Mouse (Mus musculus): ENCODE measurements around the gene Cadps.

Gene Cadps

DNA sequence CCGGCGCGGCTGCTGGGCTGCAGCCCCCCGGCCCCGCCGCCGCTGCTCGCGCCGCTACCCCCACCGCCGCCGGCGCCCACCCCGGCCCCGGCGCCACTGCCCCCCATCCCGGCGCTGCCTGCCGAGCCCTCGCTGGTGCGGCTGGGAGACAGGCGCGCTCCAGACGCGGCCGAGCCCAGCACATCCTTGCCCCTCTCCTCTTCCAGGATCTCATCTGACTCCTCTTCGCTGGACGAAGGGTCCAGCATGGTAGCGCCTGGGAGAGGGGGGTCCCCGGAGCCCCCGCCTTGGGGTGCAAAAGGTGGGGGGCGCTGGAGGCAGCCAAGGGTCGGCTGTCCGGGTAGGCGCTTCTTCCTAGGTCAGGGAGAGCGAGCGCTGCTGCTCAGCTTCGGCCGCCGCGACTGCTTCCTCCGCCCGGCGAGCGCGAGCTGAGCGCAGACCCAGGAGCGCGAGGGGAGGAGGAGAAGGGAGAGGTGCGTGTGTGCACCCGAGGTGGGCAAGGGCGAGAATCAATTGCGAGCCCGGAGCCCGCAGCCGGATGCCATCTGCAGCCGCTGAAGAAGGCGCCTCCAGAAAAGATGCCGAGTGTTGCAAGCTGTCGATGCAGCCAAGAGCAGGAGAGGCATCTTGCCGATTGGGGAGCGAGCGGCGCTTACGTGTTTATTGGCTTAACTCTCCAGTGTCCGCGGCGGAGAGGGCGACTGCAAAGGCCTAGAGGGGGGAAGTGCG, at the start of gene Cadps:
TSS of gene Cadps (minus strand) at position 589 of the 729 bp plus-strand sequence.
- DNase-seq (ENCODE audit: low spot score in 2 of 2), result peak; percentile 64 to 75

DNA sequence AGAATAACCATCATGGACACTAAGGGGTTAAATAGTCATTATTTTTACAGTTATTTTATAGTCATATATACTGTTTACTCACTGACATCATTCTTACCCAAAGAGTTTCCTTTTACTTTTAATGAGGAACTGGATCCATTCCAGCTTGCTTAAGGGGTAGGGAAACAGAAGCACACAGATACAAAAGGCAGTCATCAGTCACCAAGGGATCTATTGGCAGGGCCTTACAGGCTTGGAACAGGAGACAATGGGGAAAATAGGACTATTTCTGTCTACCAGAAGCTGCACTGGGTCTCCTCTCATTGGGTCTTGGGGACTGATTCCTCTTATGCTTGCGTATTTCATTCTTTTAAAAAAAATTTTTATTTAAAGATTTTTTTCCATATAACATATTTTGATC, 46.7 kb upstream of the Cadps start:
- no peak for DNase-seq (ENCODE audit: low spot score in 2 of 2)

DNA sequence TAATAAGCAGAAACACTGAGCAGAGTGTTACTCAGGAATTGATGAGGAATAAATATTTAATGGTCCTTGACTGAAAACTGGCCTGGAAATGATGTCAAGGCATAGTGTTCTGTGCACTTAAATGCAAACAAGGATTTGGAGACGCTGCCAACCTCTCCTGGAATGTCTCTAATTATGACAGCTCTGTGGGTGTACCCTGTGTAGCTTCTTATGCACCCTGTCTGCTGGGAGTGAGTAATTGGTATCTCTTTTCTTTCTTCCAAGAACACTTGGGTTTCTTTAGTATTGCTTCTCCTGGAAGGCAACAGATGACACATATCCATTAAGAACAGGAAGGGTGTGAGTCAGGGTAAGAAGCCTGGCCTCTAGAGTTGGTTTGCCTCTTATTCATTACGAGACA, 42.4 kb upstream of the Cadps start:
- DNase-seq (ENCODE audit: low spot score in 2 of 2), result no peak

DNA sequence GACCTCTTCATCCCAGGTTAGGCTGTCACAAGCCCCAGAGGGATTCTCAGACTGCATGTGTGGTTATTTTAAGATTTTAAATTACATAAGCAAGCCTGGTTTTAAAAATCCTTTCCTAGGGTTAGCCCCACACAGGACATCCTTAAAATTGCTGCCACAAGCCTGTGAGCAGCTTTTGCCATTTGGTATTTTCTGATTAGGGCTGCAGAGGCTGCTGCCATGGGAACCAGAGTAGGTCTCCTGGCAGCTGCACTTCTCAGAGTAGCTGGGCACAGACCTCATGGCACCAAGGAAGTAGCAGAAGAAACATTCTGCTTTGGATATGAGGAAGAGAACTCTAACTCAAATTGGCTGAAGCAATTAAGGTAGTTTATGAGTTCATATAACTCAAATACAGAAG, 21.0 kb upstream of the Cadps start:
- DNase-seq (ENCODE audit: low spot score in 2 of 2), result no peak

DNA sequence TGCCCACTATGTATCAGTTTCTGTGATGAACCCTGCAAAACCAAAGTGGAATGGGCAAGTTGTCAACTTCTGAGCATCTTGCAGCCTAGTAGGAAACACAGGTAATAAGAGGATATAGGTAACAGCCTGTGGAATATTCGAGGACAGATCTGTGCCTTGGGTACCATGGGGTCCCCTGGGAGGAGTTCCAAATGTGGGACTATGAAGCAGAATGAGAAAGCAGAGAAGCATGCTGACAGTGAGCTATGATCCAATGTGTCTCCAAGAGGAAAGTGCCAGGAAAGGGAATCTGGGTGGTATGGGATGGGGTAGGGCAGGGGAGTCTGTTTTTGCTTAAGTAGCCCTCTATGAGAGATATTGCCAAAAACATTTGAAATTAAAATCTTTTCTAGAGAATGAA, 16.6 kb upstream of the Cadps start:
- no peak for DNase-seq (ENCODE audit: low spot score in 2 of 2)

DNA sequence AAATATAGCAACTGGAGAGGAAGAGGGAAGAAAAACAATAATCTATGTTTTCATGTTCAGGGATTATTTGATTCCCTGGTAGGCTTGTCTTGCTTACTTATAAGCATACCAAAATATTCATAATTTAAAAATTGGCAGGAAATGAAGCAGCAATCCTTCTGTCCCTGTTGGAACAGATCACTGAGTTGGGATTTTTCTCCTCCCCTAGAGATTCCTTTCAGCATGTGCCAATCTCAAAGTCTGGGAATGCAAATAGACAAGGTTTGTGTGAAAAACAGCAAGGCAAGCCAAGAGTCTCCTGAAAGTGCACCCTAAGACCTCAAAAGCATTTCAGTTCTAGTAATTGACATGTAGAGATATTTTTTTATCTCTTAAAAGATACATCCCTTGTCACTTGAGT, 16.1 kb upstream of the Cadps start:
- no peak for DNase-seq (ENCODE audit: low spot score in 2 of 2)

DNA sequence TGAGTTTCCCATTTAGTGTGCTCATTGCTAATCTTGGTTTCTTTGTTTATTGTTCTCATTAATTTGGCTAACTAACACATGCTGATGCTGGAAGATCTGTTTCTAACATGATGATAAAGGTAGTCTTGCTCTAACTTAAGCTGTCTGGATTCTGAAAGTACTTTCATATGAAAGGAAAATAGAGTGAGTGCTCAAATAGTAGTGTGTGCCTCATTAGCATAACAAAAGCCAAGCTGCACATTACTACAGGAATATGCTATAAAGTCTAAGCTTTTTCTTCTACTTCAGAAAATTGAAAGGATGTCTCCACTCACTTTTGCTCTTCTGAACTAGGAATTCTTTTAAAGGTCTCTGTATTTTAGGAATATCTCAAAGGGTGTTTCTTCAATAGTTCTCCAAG, 15.4 kb upstream of the Cadps start:
- no peak for DNase-seq (ENCODE audit: low spot score in 2 of 2)

DNA sequence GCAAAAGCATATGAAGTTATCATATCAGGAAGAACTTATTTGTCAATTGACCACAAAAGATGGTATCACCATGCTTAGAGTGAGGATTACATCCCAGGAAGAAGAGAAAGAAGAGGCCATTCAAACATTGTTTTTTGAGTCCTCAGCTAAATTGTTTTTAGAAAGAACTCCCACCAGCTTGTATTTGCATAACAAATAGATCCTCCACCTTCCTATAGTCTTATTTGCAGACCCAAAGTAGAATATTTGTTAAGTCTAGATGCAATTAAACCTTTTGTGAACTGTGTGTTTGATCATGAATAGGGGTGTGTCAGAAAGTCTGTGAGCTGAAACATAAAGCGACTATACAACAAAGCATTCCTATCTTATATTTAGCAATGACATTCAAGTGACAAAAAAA, 15.0 kb upstream of the Cadps start:
- no peak for DNase-seq (ENCODE audit: low spot score in 2 of 2)

DNA sequence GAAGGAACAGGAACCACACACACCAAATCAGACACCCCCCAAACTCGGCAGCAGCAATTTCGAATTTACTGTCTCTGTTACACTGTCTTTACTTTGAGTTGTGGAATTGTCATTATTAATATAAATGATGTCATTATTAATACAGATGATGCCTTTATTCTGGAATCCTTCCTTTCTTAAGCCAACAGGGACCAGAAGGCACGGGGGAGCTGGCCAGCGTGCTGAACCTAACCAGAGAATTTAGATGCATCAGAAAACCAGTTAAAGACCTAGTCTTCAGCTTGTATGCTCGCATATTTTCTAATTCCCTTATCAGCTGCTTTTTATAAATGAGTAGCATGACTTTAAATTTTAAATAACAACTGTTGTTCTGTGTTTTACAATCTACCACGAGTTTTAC, 902 bp upstream of the Cadps start:
- no peak for DNase-seq (ENCODE audit: low spot score in 2 of 2)

DNA sequence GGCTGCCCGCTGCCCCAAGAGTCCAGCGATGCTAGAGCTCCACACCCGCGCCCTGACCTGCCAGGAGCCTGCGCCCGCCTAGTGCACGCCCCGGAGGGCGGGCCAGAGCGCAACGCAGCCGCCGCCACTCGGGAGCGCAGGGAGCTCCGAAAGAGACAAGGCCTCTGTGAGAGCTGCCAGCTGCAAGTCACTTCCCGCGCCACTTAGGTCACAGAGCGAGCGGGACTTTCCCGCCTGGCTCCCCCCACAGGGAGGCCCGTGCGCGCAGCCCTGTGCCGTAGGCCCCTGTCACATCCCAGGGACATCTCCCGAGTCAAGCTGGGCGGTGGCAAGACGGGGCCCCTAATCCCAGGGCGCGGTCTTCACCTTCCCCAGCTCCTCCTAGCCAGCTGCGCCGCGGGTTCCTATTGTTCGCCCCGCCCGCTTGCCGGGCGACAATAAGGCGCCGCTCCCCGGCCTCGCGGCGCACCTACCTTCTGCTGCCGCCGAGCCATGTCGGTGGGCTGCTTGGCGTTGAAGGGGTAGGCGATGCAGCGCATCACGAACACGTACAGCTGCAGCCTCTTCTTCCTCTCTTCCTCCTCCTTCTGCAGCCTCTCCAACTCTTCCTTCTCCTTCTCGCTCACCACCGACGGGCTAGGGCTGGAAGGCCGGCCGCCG, 918 bp downstream of the Cadps start:
- DNase-seq (ENCODE audit: low spot score in 2 of 2), result peak; percentile 59 to 73

DNA sequence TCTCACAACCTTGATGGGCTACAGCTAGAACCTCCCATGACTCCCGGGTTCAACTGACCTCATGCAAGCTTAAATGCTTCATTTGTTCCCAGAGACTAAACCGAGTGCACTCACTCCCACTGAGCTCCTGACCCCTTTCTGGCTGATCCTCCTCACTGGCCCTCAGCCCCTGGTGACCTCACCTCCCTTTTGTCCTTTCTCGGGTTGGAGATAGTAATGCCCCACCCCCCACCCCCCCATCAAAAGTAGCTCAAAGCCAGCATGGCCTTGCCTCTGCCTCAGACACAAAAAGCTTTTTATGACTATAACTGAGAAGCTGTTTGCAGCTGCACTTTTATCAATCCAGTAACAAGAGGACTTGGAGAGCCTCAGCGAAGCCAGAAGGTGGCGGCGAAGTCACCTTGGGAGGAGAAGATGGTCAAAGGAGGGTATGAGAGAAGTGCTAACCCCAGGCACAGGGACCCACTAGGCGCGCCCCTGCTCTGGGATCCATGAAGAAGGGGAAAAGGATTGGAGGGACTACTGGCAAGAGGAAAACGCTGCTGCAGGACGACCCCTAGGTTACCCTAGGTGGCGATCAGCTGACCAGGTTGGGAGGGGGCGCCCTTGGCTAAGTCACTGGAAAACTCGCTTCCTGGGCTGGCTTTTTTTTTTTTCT, 1.6 kb downstream of the Cadps start:
- peak in 1 of 2 experiments; percentile 16 for DNase-seq (ENCODE audit: low spot score in 2 of 2)

DNA sequence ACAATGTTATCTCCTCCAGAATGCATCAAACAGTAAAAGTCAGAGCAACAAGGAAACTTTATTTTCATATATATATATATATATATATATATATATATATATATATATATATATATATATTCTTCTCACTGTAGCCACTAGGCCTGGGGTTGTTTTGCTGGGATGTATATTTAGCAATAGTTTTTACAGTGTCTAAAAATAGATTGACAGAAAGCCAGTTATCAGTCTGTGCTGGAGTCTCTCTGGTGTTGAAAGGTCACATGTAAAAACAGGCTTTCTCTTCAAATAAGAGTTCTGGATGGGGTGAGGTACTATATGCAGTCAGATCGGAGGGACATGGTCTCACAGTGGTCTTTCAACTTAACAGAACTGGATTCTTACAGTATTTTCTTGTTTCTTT, 2.7 kb downstream of the Cadps start:
- no peak for DNase-seq (ENCODE audit: low spot score in 2 of 2)

DNA sequence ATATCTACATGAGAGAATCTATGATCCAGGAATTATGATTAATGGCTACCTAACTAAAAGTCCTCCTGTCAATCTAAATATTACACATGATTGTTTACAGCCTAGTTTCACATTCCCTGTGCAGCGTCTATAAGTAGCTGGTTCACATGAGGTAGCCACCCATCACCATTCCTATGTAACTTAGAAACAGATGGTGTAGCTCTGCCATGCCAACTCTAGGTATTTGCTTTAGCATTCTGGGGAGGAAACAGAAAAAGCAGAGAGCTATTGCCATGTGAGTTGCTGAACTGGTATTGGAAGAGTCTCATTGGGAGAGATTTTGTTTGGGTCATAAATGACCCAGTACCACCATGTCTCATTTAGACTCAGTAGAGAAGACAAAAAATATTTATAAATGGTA, 4.4 kb downstream of the Cadps start:
- DNase-seq (ENCODE audit: low spot score in 2 of 2), result no peak

DNA sequence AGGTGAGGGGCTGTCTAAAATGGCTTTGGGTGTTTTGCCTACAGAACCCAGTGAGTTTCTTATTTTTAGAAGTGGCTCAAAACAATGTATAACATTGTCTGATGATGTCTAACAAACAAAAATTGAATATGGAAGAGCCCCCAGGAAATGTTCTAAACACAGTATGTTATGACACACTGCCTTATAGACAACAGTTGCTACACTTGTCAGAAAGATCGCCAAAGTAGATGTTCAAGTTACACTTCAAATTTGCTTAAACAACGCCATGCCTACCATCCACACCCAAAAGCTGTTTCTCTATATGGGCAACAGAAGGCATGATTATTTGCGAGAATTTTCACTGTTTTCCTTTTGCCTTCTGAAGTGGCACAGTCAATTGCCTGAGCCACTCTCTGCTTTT, 10.8 kb downstream of the Cadps start:
- no peak for DNase-seq (ENCODE audit: low spot score in 2 of 2)

DNA sequence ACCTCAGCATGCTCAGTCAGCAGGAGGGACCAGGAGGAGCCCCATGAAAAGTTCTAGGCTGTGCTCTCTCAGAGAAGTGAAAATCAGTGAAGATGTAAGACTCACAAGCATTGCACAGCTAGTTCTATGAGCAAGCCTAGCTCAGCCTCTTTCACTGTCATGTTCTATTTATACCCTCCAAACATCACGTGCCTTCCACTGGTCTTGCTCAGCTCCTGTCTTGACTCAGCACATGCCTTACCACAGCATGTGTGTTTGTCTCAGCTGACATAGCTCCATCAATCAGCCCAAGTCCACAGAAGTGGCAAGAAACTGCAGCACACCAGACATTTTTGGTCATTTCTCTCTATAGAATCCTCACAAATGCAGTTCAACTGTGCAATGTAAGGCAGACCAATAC, 19.9 kb downstream of the Cadps start:
- no peak for DNase-seq (ENCODE audit: low spot score in 2 of 2)

DNA sequence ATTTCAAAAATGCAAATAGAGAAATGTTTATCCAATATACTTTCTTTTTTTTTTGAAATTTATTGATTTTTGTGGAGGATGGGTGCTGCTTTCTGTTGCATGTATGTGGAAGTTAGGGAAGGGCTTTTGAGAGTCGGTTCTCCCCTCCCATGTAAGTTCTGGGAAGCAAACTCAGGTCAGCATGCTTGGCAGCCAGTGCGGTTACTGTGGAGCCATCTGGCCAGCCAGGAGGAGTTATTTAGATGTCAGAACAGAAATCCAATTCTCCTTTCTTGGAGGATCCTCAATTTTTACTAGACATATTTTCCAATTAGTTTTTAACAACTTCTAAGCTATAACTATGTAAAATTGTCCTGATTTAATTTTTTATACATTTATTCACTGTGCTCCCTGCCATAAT, 21.8 kb downstream of the Cadps start:
- DNase-seq (ENCODE audit: low spot score in 2 of 2), result no peak

DNA sequence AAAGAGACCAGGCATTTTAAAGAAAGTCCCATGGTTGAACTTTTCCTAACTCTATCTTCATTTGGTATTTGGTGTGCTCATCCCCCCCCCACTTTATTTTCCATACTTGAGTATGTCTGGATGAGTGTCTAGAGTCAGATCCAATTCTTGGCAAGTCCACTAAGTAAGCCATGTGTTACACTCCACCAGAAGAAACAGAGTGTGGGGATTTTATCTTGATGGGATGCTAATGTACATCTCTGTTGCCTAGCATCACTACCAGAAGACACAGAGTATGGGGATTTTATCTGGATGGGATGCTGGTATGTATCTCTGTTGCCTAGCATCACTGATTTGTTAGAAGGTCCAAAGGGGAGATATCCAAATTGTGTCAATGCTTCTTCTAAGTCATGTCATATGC, 24.0 kb downstream of the Cadps start:
- no peak for DNase-seq (ENCODE audit: low spot score in 2 of 2)

DNA sequence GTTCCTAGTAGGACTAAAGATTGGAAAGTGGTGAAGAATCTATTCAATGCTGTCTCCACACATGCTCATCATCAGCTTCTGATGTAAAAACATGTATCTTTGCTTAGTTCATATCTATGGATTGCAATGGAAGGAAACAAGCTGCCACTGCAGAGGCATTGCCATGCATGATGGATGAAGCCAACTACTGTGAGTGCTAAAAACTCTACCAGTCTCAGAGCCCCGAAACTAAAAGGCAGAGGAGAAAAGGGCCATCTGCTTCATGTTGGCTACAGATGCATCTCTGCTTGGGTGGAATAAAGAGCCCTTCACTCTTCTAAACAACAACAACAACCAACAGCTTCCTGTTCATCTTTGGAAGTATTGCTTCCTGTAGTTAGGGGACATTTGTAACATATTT, 38.6 kb downstream of the Cadps start:
- no peak for DNase-seq (ENCODE audit: low spot score in 2 of 2)

DNA sequence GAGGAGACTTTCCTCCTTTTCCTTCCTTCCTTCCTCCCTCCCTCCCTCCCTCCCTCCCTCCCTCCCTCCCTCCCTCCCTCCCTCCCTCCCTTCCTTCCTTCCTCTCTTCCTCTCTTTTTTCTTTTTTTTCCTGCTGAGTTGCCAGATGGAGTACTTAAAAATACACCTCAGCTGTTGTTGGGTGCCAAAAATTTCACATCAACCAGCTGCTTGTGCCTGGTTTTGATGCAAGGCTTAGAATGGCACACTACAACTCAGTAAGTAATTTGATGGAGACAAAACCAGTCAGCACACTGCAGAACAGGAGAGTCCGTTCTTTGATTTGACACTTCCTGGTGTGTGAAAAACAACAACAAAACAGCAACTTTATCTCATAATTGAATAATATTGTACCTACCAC, 42.9 kb downstream of the Cadps start:
- no peak for DNase-seq (ENCODE audit: low spot score in 2 of 2)

DNA sequence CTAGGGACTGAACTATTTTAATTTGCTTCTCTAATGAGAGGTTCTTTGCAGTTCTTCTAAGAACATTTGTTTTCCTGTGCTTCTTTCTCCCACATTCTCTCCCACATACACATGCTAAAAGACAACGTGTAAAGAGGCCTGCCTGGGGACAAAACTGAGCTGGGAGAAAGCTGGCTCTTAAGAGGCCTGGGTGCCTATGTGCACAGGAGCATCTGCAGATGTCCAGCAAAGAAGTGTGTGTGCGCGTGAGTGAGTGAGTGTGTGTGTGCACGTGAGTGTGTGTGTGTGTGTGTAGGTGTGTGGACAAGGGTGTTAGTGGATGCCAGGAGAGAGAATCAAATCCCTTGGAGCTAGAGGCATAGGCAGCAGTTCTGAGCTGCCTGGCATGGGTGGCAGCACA, 44.9 kb downstream of the Cadps start:
- no peak for DNase-seq (ENCODE audit: low spot score in 2 of 2)

DNA sequence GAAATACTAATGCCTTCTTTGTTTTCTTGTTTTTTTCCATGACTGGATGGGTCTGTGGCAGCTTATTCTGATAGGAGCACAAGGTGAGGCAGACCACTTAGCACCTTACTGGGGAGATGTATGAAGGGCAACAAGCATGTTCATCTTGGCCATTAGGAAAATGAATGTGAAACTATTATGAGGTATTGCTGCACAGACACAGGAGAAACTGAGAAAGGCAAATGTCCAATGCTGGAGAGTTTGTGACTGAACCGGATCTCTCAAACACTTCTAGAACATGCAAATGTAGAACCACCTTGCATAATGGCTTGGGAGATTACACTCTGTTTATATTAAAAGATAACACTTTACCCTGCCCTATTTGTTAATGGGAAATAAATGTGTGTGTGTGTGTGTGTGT, 54.0 kb downstream of the Cadps start:
- no peak for DNase-seq (ENCODE audit: low spot score in 2 of 2)

DNA sequence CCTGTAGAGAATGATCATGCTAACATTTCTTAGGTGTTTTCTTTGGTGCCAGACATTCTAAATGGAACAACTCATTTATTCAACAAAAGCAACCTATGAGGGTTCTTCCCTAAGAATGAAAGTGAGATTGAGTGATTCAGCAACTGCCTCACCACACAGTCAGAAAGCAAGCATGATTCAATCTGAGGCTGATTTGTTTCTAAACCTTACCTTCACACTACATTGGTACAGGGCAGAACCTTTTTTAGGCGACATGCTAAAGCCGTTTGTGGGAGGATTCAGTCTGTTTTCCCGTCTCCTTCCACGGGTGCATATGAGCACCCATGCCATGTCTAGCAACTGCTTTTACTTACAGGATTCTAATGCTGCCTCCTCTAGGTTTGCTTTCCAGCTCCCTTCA, 69.6 kb downstream of the Cadps start:
- no peak for DNase-seq (ENCODE audit: low spot score in 2 of 2)

DNA sequence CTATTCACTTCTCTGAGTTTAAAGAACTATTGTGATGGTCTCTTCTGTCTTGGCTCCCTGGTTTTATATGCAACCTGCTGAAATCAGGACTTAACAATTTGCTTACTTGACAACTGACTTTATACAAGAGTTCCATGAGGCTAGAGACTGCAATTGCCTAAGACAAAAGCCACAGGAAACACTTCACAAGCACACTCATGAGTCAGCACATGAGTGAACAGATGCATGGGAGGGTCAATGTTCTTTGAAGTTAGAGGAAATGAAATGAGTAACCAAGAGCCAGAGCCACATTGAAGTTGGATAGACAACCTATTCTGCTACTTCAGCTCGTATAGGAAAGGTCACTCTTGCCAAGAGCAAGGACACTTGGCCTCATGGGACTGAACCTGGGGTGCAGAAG, 71.1 kb downstream of the Cadps start:
- DNase-seq (ENCODE audit: low spot score in 2 of 2), result no peak
